Mouse (Mus musculus): ENCODE measurements at regions not wholly inside any gene's neighbourhood (a gene's known extent, or its start where the extent isn't known, plus 50 kb on each side); places are given as distances from the start of the nearest gene placed in this dataset.

DNA sequence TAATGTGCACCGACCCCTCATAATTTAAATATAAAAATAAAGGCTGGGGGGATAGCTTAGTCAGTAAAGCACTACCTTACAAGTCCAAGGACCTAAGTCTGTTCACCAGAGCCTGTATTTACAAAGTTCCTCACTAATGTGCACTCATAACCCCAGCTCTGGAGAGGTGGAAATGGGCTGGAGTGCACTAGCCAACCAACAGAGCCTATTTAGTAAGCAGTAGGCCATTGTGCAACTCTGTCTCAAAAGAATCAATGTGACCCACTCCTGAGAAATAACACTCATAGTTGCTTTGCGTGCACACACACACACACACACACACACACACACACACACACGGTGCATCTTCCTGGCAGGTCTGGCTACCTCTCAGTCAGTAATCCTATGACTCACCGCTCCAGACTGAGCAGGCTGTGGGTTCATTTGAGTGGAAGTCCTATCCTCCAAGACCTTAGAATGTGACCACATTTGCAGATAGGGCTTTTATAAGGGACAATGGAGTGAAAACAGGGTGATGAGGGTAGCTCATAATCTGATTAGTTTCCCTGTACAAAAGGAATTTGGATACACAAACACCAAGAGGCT is 256.9 kb downstream of the Bcor start:
- Histone ChIP-seq H3K4me2 (ENCODE audit: low read depth, severe bottlenecking) (no peak overlapping the region), H3K36me3 (ENCODE audit: control insufficient read depth, insufficient read depth, low read length) (no peaks in the 10 kb centered on the region), H3K27me3 (ENCODE audit: control insufficient read depth, insufficient read depth, low read length) (no peaks in the 10 kb centered on the region), H3K4me3 (ENCODE audit: low read depth, low read length) (no peak overlapping the region), H3K9me3 (ENCODE audit: control insufficient read depth, low read length) (no peaks in the 10 kb centered on the region), H3K4me1 (ENCODE audit: control insufficient read depth, insufficient read depth, low read length) (no peaks in the 10 kb centered on the region), H3K27ac (replicated peaks; ENCODE audit: low read depth, low read length) (no peak overlapping the region), H3K9ac (ENCODE audit: low read length) (no peak overlapping the region)
- WGBS, result 86% methylated on average over 4 of the region's 4 CpGs
- ATAC-seq (ENCODE audit: insufficient number of reproducible peaks, low FRiP score, low TSS enrichment, low read depth) (no peak), DNase-seq (ENCODE audit: low spot score) (no peak)

DNA sequence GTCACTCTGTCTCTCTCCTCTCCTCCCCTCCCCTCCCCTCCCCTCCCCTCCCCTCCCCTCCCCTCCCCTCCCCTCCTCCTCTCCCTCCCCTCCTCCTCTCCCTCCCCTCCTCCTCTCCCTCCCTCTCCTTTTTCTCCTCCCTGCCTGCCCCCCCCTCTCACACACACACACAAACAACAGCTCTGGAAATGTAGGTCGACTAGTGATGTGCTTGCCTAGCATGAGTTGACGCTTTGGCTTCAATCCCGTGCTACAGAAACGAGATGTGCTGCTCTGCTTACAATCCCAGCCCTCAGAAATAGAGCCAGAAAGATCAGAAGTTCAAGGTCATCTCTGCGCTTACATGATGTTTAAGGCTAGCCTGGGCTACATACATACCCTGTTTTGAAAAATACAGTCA is 254.9 kb downstream of the Bcor start:
- 76% methylated on average over 5 of the region's 5 CpGs for WGBS
- DNase-seq (ENCODE audit: low spot score) (no peak), ATAC-seq (ENCODE audit: insufficient number of reproducible peaks, low FRiP score, low TSS enrichment, low read depth) (no peak)
- Histone ChIP-seq H3K27me3 (ENCODE audit: control insufficient read depth, insufficient read depth, low read length) (no peaks in the 10 kb centered on the region), H3K36me3 (ENCODE audit: control insufficient read depth, insufficient read depth, low read length) (no peaks in the 10 kb centered on the region), H3K4me3 (ENCODE audit: low read depth, low read length) (no peak overlapping the region), H3K9me3 (ENCODE audit: control insufficient read depth, low read length) (no peaks in the 10 kb centered on the region), H3K27ac (replicated peaks; ENCODE audit: low read depth, low read length) (no peak overlapping the region), H3K4me2 (ENCODE audit: low read depth, severe bottlenecking) (no peak overlapping the region), H3K4me1 (ENCODE audit: control insufficient read depth, insufficient read depth, low read length) (no peaks in the 10 kb centered on the region), H3K9ac (ENCODE audit: low read length) (no peak overlapping the region)

DNA sequence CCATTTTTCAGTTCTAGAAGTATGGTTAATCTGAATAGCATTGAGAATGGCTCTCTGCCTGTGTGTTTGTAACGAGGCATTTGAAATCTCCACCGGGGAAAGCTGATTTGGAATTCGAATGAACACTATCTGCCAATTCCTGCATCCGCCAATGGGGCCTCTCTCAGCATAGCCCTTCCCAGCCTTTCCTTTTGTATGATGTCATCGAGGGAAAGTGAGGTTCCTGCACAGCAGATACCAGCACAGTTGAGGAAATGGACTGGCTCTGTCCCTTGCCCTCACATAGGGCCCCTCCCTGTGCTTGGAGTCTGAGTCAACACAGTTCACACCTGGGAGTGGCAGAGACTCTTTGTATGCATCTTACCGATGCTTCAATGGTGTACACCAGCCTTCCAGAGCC is 253.0 kb downstream of the Bcor start:
- H3K4me3 ChIP-seq (ENCODE audit: low read depth, low read length), result no peak overlapping the region
- no peak overlapping the region for H3K27ac ChIP-seq (replicated peaks; ENCODE audit: low read depth, low read length)
- no peak for DNase-seq (ENCODE audit: low spot score)
- no peaks in the 10 kb centered on the region for H3K36me3 ChIP-seq (ENCODE audit: control insufficient read depth, insufficient read depth, low read length)
- H3K9me3 ChIP-seq (ENCODE audit: control insufficient read depth, low read length), result no peaks in the 10 kb centered on the region
- H3K4me2 ChIP-seq (ENCODE audit: low read depth, severe bottlenecking), result no peak overlapping the region
- WGBS, result 77% methylated on average over 6 of the region's 6 CpGs
- ATAC-seq (ENCODE audit: insufficient number of reproducible peaks, low FRiP score, low TSS enrichment, low read depth), result no peak
- no peaks in the 10 kb centered on the region for H3K4me1 ChIP-seq (ENCODE audit: control insufficient read depth, insufficient read depth, low read length)
- no peaks in the 10 kb centered on the region for H3K27me3 ChIP-seq (ENCODE audit: control insufficient read depth, insufficient read depth, low read length)
- H3K9ac ChIP-seq (ENCODE audit: low read length), result no peak overlapping the region

GRCm38 (mm10) chrX:11915984-11916383 is 244.2 kb downstream of the Bcor start:
- Histone ChIP-seq H3K9ac (ENCODE audit: low read length) (no peak overlapping the region), H3K4me2 (ENCODE audit: low read depth, severe bottlenecking) (no peak overlapping the region), H3K36me3 (ENCODE audit: control insufficient read depth, insufficient read depth, low read length) (no peaks in the 10 kb centered on the region), H3K27me3 (ENCODE audit: control insufficient read depth, insufficient read depth, low read length) (no peaks in the 10 kb centered on the region; the same call in 1 of the 2 replicates), H3K27ac (replicated peaks; ENCODE audit: low read depth, low read length) (no peak overlapping the region), H3K4me3 (ENCODE audit: low read depth, low read length) (no peak overlapping the region), H3K4me1 (ENCODE audit: control insufficient read depth, insufficient read depth, low read length) (no peaks in the 10 kb centered on the region), H3K9me3 (ENCODE audit: control insufficient read depth, low read length) (no peaks in the 10 kb centered on the region)
- ATAC-seq (ENCODE audit: insufficient number of reproducible peaks, low FRiP score, low TSS enrichment, low read depth) (no peak), DNase-seq (ENCODE audit: low spot score) (no peak)
- 68% methylated on average over 10 of the region's 10 CpGs for WGBS

- Histone ChIP-seq H3K4me2 (ENCODE audit: low read depth, severe bottlenecking) (no peak overlapping the region), H3K36me3 (ENCODE audit: control insufficient read depth, insufficient read depth, low read length) (no peaks in the 10 kb centered on the region), H3K9me3 (ENCODE audit: control insufficient read depth, low read length) (no peaks in the 10 kb centered on the region), H3K9ac (ENCODE audit: low read length) (no peak overlapping the region), H3K4me1 (ENCODE audit: control insufficient read depth, insufficient read depth, low read length) (no peaks in the 10 kb centered on the region), H3K4me3 (ENCODE audit: low read depth, low read length) (no peak overlapping the region), H3K27me3 (ENCODE audit: control insufficient read depth, insufficient read depth, low read length) (peaks cover 2% of the 10 kb centered on the region; the same call in 1 of the 2 replicates), H3K27ac (replicated peaks; ENCODE audit: low read depth, low read length) (no peak overlapping the region)
- 66% methylated on average over 2 of the region's 2 CpGs for WGBS
- ATAC-seq (ENCODE audit: insufficient number of reproducible peaks, low FRiP score, low TSS enrichment, low read depth) (no peak), DNase-seq (ENCODE audit: low spot score) (no peak)
These were observed 239.9 kb downstream of the Bcor start for GRCm38 (mm10) chrX:11920231-11920630.

DNA sequence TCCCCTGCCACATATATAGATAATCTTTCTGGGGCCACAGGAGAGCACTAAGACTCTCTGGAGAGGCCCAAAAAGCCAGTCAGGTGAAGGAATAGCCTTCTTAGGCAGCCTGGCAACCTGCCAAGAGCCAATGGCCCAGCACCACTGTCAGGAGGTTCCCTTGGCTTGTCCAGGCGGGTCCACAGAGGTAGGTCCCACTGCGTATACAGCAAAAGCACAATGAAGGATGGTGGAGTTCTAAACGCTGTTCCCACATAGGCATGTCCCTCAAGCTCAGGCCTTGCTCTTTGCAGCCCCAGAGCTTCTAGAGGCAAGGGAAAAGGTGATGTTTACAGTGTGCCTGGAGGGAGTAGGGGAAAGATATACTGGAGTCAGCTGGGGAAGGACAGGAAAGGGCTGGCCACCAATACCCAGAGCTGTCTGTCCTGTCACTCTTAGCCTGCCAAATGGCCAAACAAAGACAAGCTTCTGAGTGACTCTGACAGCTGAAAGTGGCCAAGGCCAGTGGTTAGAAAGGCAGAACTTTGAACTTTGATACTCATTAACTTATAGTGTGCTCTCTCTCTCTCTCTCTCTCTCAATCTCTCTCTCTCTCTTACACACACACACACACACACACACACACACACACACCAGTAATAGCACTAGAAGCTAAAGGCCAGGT is 235.4 kb downstream of the Bcor start:
- Histone ChIP-seq H3K27me3 (ENCODE audit: control insufficient read depth, insufficient read depth, low read length) (0 out of 2 replicates have a peak, but pooled peaks cover 5% of the 10 kb centered on the region), H3K4me2 (ENCODE audit: low read depth, severe bottlenecking) (no peak overlapping the region)
- WGBS, result 75% methylated on average over 3 of the region's 3 CpGs

GRCm38 (mm10) chrX:11926868-11927535 is 233.2 kb downstream of the Bcor start:
- Histone ChIP-seq H3K36me3 (ENCODE audit: control insufficient read depth, insufficient read depth, low read length) (no peaks in the 10 kb centered on the region), H3K9ac (ENCODE audit: low read length) (no peak overlapping the region), H3K4me2 (ENCODE audit: low read depth, severe bottlenecking) (no peak overlapping the region), H3K27me3 (ENCODE audit: control insufficient read depth, insufficient read depth, low read length) (0 out of 2 replicates have a peak, but pooled peaks cover 5% of the 10 kb centered on the region), H3K9me3 (ENCODE audit: control insufficient read depth, low read length) (no peaks in the 10 kb centered on the region), H3K4me1 (ENCODE audit: control insufficient read depth, insufficient read depth, low read length) (peaks cover 6% of the 10 kb centered on the region), H3K27ac (replicated peaks; ENCODE audit: low read depth, low read length) (no peak overlapping the region), H3K4me3 (ENCODE audit: low read depth, low read length) (no peak overlapping the region)
- ATAC-seq (ENCODE audit: insufficient number of reproducible peaks, low FRiP score, low TSS enrichment, low read depth) (no peak), DNase-seq (ENCODE audit: low spot score) (peak; percentile 40)
- WGBS, result 13% methylated on average over 10 of the region's 10 CpGs

More for the DNA sequence above, 235.4 kb downstream of the Bcor start:
- no peak overlapping the region for H3K9ac ChIP-seq (ENCODE audit: low read length)
- H3K4me3 ChIP-seq (ENCODE audit: low read depth, low read length), result no peak overlapping the region
- H3K27ac ChIP-seq (replicated peaks; ENCODE audit: low read depth, low read length), result no peak overlapping the region
- ATAC-seq (ENCODE audit: insufficient number of reproducible peaks, low FRiP score, low TSS enrichment, low read depth) (no peak), DNase-seq (ENCODE audit: low spot score) (no peak)
- H3K36me3 ChIP-seq (ENCODE audit: control insufficient read depth, insufficient read depth, low read length), result no peaks in the 10 kb centered on the region
- no peaks in the 10 kb centered on the region for H3K9me3 ChIP-seq (ENCODE audit: control insufficient read depth, low read length)
- peaks cover 6% of the 10 kb centered on the region for H3K4me1 ChIP-seq (ENCODE audit: control insufficient read depth, insufficient read depth, low read length)

GRCm38 (mm10) chrX:11929448-11929847 is 230.7 kb downstream of the Bcor start:
- no peak for ATAC-seq (ENCODE audit: insufficient number of reproducible peaks, low FRiP score, low TSS enrichment, low read depth)
- H3K4me1 ChIP-seq (ENCODE audit: control insufficient read depth, insufficient read depth, low read length), result peaks cover 6% of the 10 kb centered on the region
- WGBS, result 41% methylated on average over 6 of the region's 6 CpGs

More at GRCm38 (mm10) chrX:11929448-11929847, 230.7 kb downstream of the Bcor start:
- Histone ChIP-seq H3K4me3 (ENCODE audit: low read depth, low read length) (no peak overlapping the region), H3K9me3 (ENCODE audit: control insufficient read depth, low read length) (no peaks in the 10 kb centered on the region), H3K4me2 (ENCODE audit: low read depth, severe bottlenecking) (no peak overlapping the region), H3K36me3 (ENCODE audit: control insufficient read depth, insufficient read depth, low read length) (no peaks in the 10 kb centered on the region), H3K27me3 (ENCODE audit: control insufficient read depth, insufficient read depth, low read length) (0 out of 2 replicates have a peak, but pooled peaks cover 4% of the 10 kb centered on the region), H3K27ac (replicated peaks; ENCODE audit: low read depth, low read length) (no peak overlapping the region), H3K9ac (ENCODE audit: low read length) (no peak overlapping the region)
- DNase-seq (ENCODE audit: low spot score), result no peak
